Mouse (Mus musculus) inflammation-experienced regulatory T-cells, adult 6 months (primary cell): ENCODE results near the gene Astn2. TPM values are rescaled to one million over a fixed set of nuclear protein-coding genes. Genes with fewer than 3 reads are reported as not detected.

Experiments
- ATAC-seq: one replicate; pipeline ENCODE4 v1.8.0; 2017
- polyA plus RNA-seq, 3 experiments: library from polyadenylated mRNA; unstranded; fragments of 100-300 nt; shearing (Covaris generic); gene quantifications; one replicate each; pipeline ENCODE4 v1.2.1; 2017

Gene Astn2
- polyA plus RNA-seq, 3 experiments from 2014 or later = not detected

DNA sequence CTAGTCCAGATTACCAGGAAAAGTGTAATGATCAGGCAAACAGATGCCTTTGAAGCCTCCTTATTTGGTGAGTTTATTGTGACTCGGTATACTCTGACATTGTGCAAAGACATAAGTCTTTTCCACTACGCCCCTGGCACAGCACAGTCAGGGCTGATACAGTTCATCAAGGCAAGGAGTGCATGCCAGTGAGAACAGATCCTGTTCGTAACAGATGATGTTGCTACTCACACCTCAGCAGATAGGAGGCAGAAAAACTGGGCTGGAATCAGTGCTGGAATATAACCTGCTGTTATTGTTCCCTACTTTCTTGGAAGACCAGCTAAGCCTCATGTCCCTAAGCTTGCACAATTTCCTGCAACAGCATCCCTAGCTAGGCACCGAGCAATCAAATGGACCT, 565.6 kb downstream of the Astn2 start:
- no peak for ATAC-seq

DNA sequence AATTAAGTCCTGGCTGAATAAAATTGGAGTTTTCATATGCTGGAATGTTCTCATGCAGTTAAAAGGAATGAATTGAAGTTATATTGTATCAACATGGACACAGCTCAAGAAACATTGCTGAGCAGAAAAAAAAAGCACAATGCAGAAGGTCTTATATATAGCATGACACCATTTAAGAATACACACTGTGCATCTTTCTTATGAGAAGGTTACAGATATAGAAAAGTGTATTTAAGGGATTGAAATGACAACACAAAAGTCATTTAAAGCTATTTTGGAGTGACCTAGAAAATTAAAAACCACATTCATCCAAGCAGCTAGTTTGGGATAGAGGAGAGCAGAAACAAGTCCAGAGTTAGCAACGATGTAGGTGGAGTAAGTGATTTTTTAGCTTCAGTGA, 571.4 kb downstream of the Astn2 start:
- no peak for ATAC-seq

DNA sequence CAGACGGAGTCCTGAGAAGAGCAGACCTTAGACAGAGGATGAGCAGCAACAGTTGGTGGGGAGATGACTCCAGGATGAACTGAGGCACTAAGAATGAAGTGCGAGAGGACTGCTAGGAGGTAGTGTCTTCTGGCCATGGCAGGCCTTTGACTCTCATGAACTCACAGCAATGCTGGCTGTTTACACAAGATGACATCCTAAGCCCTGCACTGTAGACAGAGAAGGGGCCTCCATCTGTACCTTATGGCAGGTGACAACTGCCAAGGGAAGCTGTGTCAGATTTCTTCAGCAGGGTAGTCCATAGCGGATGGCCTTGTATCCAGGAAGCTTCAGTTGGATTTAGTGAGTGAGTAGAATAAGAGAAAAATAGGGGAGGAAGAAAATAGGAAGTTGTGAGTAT, 572.5 kb downstream of the Astn2 start:
- ATAC-seq = no peak

- no peak for ATAC-seq
These were observed 573.9 kb downstream of the Astn2 start for GRCm38 (mm10) chr4:65830495-65830894.

DNA sequence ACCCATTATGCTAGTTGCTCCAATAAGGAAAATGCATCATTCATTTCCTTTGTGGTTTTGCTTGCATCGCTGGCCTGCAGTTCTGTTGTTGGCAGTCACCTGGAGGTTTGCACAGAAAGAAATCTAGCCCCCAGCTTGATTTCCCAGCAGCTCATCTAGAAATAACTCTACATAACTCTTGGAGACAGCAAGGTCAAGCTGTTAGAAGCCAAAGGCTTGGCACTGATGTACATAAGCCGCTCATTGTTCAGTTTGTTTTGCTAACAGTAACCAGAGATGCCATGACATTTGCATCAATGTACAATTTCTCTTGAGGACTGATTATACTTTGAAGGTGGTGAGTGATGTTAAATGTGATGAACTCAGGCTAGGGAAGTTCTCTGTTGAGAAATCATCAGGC, 583.3 kb downstream of the Astn2 start:
- no peak for ATAC-seq

DNA sequence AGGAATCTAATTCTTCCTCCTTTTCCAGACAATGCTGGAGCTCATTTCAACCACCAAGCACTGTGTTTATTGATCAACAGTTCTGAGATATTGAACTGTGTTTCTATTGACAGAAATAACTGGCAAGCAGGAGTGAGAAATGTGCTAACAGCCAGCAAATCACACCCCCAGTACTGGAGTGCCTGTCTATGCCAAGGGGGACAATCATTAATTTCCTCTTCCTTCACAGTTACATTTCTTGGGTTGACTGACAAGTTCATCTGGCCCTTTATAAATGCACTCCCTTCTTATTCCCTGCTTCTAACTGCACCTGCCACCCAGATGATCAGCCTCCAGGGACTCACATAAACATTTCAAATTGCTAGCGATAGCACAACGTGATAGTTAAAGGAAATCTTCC, 584.2 kb downstream of the Astn2 start:
- ATAC-seq = no peak

GRCm38 (mm10) chr4:65819835-65820234, 584.6 kb downstream of the Astn2 start:
- ATAC-seq = no peak

- no peak for ATAC-seq
These were observed 590.3 kb downstream of the Astn2 start for GRCm38 (mm10) chr4:65814176-65814535.

- no peak for ATAC-seq
These were observed 590.8 kb downstream of the Astn2 start for GRCm38 (mm10) chr4:65813500-65814175.

DNA sequence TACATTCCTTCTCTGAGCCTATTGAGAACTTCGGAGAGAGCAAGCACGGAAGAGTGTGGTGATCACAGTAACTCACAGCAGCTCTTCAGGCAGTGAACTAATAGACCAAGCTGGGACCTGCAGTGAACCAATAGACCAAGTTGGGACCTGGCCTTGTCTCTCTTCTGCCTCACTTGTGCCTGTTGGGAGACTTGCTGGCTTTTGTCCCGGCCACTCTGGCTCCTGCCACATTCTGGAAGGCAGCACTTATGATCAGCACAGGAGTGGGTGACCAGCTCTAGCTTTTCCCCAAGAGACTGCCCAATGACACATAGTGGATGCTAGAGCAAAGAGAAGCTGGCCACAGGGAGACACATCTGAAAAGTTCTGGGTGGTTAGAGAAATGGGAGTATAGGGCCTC, 597.1 kb downstream of the Astn2 start:
- no peak for ATAC-seq

- ATAC-seq = no peak
These were observed 603.2 kb downstream of the Astn2 start for GRCm38 (mm10) chr4:65801204-65801603.

DNA sequence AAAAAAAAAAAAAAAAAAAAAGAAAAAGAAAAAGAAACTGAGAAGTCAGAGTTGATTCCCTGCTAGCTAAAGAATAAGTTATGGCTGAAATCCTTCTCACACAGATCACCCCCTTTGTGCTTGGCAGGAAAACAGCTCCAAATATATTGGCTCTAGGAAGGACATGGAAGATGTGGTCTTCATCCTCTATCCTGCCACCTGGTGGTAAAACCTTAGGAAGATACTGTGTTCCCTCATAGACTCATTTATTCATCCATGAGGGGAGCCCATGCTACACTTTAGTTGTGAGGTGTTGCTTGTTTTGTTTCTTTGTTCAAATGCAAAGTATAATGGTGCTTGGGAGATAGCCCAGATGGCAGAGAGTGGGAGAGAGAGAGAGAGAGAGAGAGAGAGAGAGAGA, 613.4 kb downstream of the Astn2 start:
- ATAC-seq = no peak

DNA sequence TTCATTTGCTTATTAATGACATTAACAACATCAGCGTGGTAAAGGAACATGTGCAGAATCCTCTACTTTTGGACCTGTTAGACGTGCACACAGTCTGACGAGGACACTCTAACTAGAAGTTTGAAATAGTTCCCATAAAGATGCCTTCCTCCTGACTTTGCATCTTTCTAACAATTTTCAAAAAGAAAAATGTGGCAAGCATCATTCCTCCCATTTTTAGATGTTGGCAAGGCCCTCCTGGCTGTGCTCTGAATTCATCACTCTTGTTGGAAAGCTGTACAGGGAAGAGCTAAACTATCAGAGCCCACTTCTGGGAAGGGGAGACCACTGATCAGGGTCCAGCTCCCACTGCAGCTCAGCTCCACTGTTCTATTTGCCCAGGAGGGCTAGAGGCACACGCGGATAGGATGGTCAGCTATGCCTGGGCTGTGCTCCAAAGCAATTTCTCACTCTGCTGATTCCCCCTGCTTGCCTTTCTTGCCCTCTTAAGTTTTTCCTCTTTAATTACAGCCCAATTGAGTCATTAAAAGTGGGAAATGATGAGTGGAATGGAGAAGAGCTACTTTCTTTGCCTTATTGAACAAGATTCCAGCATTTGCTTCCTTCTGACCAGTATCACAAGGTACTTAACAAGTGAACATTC, 630.9 kb downstream of the Astn2 start:
- no peak for ATAC-seq

- ATAC-seq = no peak
These were observed 633.5 kb downstream of the Astn2 start for GRCm38 (mm10) chr4:65770952-65771351.

DNA sequence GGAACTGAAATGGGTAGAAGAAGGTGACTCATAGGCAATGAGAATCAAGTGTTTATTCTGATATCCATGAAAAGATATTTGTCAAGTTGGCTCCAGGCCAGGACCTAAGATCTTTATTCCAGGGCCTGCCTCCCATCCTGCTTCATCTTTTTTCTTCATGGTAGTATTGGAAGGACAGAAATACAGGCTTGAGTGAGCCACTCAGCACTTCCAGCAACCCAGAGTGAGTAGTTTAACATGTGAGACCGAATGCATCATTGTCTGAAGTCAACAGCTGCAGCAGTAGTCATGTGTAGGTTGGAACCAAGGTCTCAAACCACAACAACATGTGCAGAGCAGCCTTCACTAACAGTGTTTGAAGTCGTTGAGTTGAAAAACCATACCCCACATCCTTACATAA, 636.5 kb downstream of the Astn2 start:
- ATAC-seq = no peak

DNA sequence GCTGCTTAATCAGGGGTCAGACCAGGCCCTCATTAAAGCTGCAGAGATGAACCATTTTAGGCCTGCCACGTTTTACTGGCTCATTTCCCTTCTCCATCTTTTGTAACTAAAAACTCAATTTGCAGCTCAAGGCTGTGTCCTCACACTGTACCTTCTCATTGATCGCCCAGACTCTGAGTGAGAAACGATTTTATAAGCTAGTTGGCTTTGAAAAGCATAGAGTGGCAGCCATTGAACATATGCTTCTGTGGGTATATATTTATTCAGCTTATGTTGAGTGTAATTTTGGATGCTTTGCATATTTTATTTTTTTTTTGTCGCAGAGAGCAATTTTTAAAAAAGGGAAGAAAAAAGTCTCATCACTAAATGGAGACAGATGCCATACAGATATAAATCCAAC, 637.0 kb downstream of the Astn2 start:
- no peak for ATAC-seq

GRCm38 (mm10) chr4:65765312-65765711, 639.1 kb downstream of the Astn2 start:
- ATAC-seq = no peak

GRCm38 (mm10) chr4:65764275-65764674, 640.1 kb downstream of the Astn2 start:
- ATAC-seq = no peak

DNA sequence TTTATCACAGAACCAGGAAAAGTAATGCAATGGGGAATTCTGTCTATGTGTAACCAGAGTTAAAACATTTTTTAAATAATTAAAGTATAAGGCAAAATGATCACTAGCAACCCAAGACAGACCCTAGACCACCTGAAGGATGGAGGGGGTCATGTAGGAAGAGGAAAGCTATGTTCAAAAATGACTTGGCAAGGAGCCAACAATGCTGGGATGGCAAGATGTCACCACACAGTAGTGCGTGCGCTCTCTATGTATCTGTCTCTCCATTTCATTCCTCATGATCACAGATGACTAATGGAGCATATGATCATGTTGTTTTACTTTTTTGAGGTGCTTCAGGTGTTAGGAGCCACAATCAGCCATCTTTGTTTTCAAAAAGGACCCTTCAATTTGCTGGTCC, 640.6 kb downstream of the Astn2 start:
- no peak for ATAC-seq

DNA sequence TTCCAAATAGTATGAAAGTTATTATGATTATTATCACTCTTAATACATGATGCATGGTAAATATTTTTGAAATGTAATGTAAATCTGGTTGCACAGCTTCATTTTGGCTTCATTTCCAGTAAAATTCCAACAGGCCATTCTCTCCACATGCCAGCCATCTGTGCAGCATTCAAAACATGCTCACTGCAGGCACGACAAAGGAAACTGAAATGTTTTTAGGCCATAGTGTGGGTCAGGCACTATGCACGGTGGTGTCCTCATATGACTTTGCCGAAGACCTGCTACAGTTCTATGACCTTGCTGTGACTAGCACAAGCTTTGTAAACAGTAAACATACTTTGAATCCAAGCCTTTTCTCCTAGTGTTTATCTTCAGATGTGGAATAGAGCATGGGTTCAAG, 642.3 kb downstream of the Astn2 start:
- ATAC-seq = no peak

GRCm38 (mm10) chr4:65761658-65762057, 642.8 kb downstream of the Astn2 start:
- ATAC-seq = no peak

DNA sequence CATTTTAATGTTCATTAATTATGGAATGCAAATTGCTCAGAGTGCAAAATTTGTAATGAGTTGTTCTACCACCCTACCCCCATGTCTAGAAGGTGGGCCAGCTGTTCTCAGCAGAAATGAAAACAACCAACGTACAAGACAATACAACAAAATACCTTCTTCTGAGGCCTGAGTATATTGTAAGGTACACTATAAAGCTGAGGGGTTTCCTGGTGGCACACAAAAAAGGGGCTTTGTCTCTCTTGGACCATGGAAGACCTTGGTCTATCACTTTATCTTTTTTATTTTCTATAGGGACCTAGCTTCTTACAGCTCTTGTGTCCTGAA, 645.6 kb downstream of the Astn2 start:
- no peak for ATAC-seq

GRCm38 (mm10) chr4:65758174-65758874, 646.1 kb downstream of the Astn2 start:
- no peak for ATAC-seq

DNA sequence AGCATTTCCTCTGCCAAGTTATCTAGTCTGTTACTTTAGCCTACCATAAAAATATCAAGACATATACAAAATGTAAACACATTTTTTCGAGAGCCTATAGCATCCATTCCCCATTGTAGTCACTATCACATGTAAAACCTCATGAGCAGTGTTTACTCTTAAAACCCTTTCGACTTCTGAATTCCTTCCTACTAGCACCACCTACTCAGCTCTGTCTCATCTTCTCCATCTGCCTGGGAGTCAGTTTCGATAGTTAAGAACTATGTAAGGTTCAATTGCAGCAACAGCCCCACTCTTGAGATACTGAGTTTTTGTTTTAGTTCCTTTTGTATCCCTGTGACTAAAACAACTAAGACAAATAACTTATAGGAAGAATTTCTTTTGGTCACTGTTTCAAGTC, 651.5 kb downstream of the Astn2 start:
- no peak for ATAC-seq
